Mouse (Mus musculus) erythroblast, embryonic 14.5 days (primary cell): ENCODE results near the gene Olfr222.

Source experiments
- GATA1 ChIP-seq: IDR thresholded peaks from 2 replicates; pipeline ENCODE4 v1.6.1; 2012; ENCODE audit warnings: low read length, inconsistent platforms, mixed read lengths
- TAL1 ChIP-seq: IDR thresholded peaks from 3 replicates; pipeline ENCODE4 v1.6.1; 2012; ENCODE audit warnings: low read length, inconsistent platforms, mixed read lengths

DNA sequence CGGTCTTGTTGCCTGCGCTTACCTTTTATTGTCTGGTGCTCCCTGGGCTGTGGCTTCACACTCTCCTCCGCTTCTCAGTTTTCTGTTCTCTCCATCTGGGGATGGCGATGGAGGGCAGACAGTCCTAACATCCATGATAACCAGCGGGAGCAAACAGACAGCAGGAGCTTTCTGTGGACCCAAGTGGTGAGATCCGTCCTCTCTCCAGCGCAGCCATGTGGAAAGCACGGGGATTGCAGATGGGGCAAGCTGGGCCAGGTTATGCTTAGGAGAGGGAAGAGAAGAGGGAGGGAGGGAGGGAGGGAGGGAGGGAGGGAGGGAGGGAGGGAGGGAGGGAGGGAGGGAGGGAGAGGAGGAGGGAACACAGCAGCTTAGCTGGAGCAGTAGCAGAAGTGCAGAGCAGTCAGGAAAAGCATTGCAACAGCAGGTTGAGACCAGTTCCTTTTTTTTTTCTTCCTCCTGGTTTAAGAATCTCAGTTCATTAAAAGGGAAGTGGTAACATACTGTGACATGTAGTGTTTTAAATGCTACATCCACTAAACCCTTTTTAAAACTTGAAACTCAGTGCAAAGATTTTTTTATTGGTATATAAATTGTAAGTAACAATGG lies 49.5 kb downstream of the Olfr222 start, which contains the start of gene Zkscan17:
- TF ChIP-seq GATA1 (no peak), TAL1 (no peak)
